11 mouse cellular contexts compared by ENCODE assay signal in the genomic region with DNA sequence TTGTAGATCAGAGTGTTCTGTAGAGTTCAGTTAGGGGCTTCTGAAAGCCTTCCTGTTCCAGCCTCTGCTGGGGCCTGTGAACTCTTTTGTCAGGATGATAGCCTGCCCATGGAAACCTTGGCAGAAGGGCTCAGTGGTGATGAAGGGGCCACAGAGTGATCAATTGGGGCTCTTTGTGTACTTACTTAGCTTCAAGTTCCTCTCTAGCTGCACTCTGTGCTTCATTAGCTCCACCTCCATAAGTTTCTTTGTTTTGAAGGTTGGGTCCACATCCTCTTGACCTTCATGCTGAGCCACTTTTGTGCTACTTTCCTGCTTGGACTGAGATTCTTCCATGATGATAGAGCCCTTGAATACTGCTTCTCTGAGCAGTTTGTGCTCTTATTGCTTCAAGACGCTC. TPM values are rescaled to one million over a fixed set of nuclear protein-coding genes. Genes with fewer than 3 reads are reported as not detected.
"Had no signal": no experiment of that assay in that cellular context is flagged by ENCODE, and none has a peak within 500 bp of the region (broad histone marks: within the 10 kb centered on the region; RNA-seq: fewer than 3 reads in every experiment).

No protein-coding gene starts in this region.

- H3K36me3 ChIP-seq: intestine, embryonic 15.5 days; limb, embryonic 12.5 days; liver, embryonic 13.5 days; midbrain, embryonic 10.5 days; neural tube, embryonic 12.5 days had no signal

- ATAC-seq: intestine, embryonic 15.5 days; liver, postnatal 0 days had no signal

- H3K27ac ChIP-seq: intestine, embryonic 15.5 days; limb, embryonic 12.5 days; liver, embryonic 13.5 days; midbrain, embryonic 10.5 days; neural tube, embryonic 12.5 days; stomach, postnatal 0 days had no signal

- H3K9ac ChIP-seq: intestine, embryonic 15.5 days; limb, embryonic 12.5 days; liver, embryonic 13.5 days; liver, postnatal 0 days; neural tube, embryonic 12.5 days had no signal

- H3K4me1 ChIP-seq: intestine, embryonic 15.5 days; limb, embryonic 12.5 days; liver, embryonic 13.5 days; midbrain, embryonic 10.5 days; neural tube, embryonic 12.5 days had no signal

- H3K4me2 ChIP-seq: intestine, embryonic 15.5 days; limb, embryonic 12.5 days; liver, embryonic 13.5 days; neural tube, embryonic 12.5 days had no signal

- H3K27me3 ChIP-seq: intestine, embryonic 15.5 days; limb, embryonic 12.5 days; liver, embryonic 13.5 days; neural tube, embryonic 12.5 days had no signal

- DNase-seq: kidney, postnatal 10 days; liver; liver, embryonic 13.5 days; liver, postnatal 0 days; midbrain, embryonic 14.5 days; thymus, postnatal 4 days had no signal

- H3K4me3 ChIP-seq: intestine, embryonic 15.5 days; limb, embryonic 12.5 days; liver, embryonic 13.5 days; midbrain, embryonic 10.5 days; neural tube, embryonic 12.5 days had no signal

- H3K9me3 ChIP-seq: intestine, embryonic 15.5 days; limb, embryonic 12.5 days; liver, embryonic 13.5 days; midbrain, embryonic 10.5 days; neural tube, embryonic 12.5 days had no signal

RNA-seq across cellular contexts. Expression of a gene that starts 2.5 kb away (rescaled TPM):
- polyA plus RNA-seq: midbrain, embryonic 14.5 days; neural tube, embryonic 12.5 days; stomach, postnatal 0 days had no signal
